Mouse (Mus musculus) liver, embryonic 12.5 days (tissue): Measurements from ENCODE around the gene Igsf6. TPM values are rescaled to one million over a fixed set of nuclear protein-coding genes. Genes with fewer than 3 reads are reported as not detected.
"Not testable (repeated sequence)": the region's sequence is repeated elsewhere in the genome, so short reads cannot be mapped to it uniquely, and the experiment has no call there.

ENCODE experiments used
- ATAC-seq: fragments of 200-750 bp; cut with Nextera tagmentation; 2 replicates; pipeline ENCODE4 v1.8.0; 2017; ENCODE audit warnings: moderate number of reproducible peaks, mild to moderate bottlenecking, moderate library complexity
- H3K27ac ChIP-seq: fragments of 300-500 bp; sonication (generic); 2 replicates; pipeline ENCODE4 v1.5.1; 2016; ENCODE audit warnings: mild to moderate bottlenecking
- H3K27me3 ChIP-seq: fragments of 300-500 bp; sonication (generic); replicated peaks from 2 replicates; pipeline ENCODE4 v1.6.1; 2016; ENCODE audit warnings: mild to moderate bottlenecking, moderate library complexity
- H3K36me3 ChIP-seq: fragments of 300-500 bp; sonication (generic); 2 replicates; pipeline ENCODE4 v1.6.1; 2016; ENCODE audit warnings: mild to moderate bottlenecking, moderate library complexity
- H3K4me1 ChIP-seq: fragments of 300-500 bp; sonication (generic); 2 replicates; pipeline ENCODE4 v1.6.1; 2016
- H3K4me2 ChIP-seq: fragments of 300-500 bp; sonication (generic); 2 replicates; pipeline ENCODE4 v1.6.1; 2016; ENCODE audit warnings: mild to moderate bottlenecking, moderate library complexity
- H3K4me3 ChIP-seq: fragments of 300-500 bp; sonication (generic); 2 replicates; pipeline ENCODE4 v1.5.1; 2016; ENCODE audit warnings: mild to moderate bottlenecking, moderate library complexity
- H3K9ac ChIP-seq: fragments of 300-500 bp; sonication (generic); 2 replicates; pipeline ENCODE4 v1.6.1; 2016; ENCODE audit warnings: mild to moderate bottlenecking, moderate library complexity
- H3K9me3 ChIP-seq: fragments of 300-500 bp; sonication (generic); replicated peaks from 2 replicates; pipeline ENCODE4 v1.6.1; 2016; ENCODE audit warnings: mild to moderate bottlenecking, moderate library complexity
- WGBS: fragments of 180-500 bp; shearing (Covaris S2); methylation state at CpG from one replicate; pipeline ENCODE4 v1.1.7; 2016; ENCODE audit not compliant: insufficient replicate concordance; 5-methylcytosine and 5-hydroxymethylcytosine counted together
- polyA plus RNA-seq: library from polyadenylated mRNA; unstranded; fragments of >200 nt; fragmentation: Nextera tagmentation; extraction: Ambion mirVana; gene quantifications from 2 replicates; pipeline ENCODE4 v1.2.1, GENCODE M21; 2016

Igsf6 gene
- polyA plus RNA-seq, 1 experiment from 2014 or later, result 6.6 TPM

GRCm38 (mm10) chr7:121047624-121048023 is 26.7 kb downstream of the Igsf6 start:
- Histone ChIP-seq H3K4me2 (no peak overlapping the region), H3K4me3 (no peak overlapping the region), H3K27ac (no peak overlapping the region), H3K27me3 (no peaks in the 10 kb centered on the region), H3K4me1 (peaks cover 8% of the 10 kb centered on the region; the same call in 1 of the 2 replicates), H3K9me3 (no peaks in the 10 kb centered on the region), H3K9ac (no peak overlapping the region), H3K36me3 (peaks cover 32% of the 10 kb centered on the region)
- WGBS, result 78% methylated on average over 2 of the region's 2 CpGs
- ATAC-seq, result no peak

- WGBS, result 78% methylated on average over 6 of the region's 6 CpGs
- ATAC-seq, result no peak
- H3K9me3 ChIP-seq, result no peaks in the 10 kb centered on the region
Measured at GRCm38 (mm10) chr7:121045671-121046453, 28.5 kb downstream of the Igsf6 start.

GRCm38 (mm10) chr7:121044251-121044650 is 30.1 kb downstream of the Igsf6 start:
- Histone ChIP-seq H3K27ac (no peak overlapping the region), H3K9ac (no peak overlapping the region), H3K36me3 (peaks cover 6% of the 10 kb centered on the region), H3K4me1 (peaks cover 22% of the 10 kb centered on the region), H3K9me3 (no peaks in the 10 kb centered on the region), H3K4me3 (no peak overlapping the region), H3K27me3 (no peaks in the 10 kb centered on the region), H3K4me2 (no peak overlapping the region)
- whole genome bisulfite sequencing, result 37% methylated on average over 1 of the region's 1 CpGs
- no peak for ATAC-seq

More at GRCm38 (mm10) chr7:121045671-121046453, 28.5 kb downstream of the Igsf6 start:
- no peak overlapping the region for H3K9ac ChIP-seq
- no peak overlapping the region for H3K4me3 ChIP-seq
- peaks cover 14% of the 10 kb centered on the region for H3K4me1 ChIP-seq
- H3K4me2 ChIP-seq, result no peak overlapping the region
- H3K27me3 ChIP-seq, result no peaks in the 10 kb centered on the region
- H3K36me3 ChIP-seq, result peaks cover 17% of the 10 kb centered on the region
- no peak overlapping the region for H3K27ac ChIP-seq

- no peak overlapping the region for H3K4me3 ChIP-seq
- WGBS, result 71% methylated on average over 1 of the region's 1 CpGs
- H3K9ac ChIP-seq, result no peak overlapping the region
- H3K9me3 ChIP-seq, result no peaks in the 10 kb centered on the region
- H3K27me3 ChIP-seq, result no peaks in the 10 kb centered on the region
- ATAC-seq, result no peak
- H3K27ac ChIP-seq, result no peak overlapping the region
- peaks cover 4% of the 10 kb centered on the region for H3K36me3 ChIP-seq
- H3K4me2 ChIP-seq, result no peak overlapping the region
- H3K4me1 ChIP-seq, result peaks cover 24% of the 10 kb centered on the region
Measured at GRCm38 (mm10) chr7:121043510-121043909, 30.9 kb downstream of the Igsf6 start.

- no peaks in the 10 kb centered on the region for H3K36me3 ChIP-seq
- H3K27me3 ChIP-seq, result no peaks in the 10 kb centered on the region
- peaks cover 25% of the 10 kb centered on the region for H3K4me1 ChIP-seq
- H3K9ac ChIP-seq, result no peak overlapping the region
- no peak overlapping the region for H3K4me2 ChIP-seq
- no peak overlapping the region for H3K4me3 ChIP-seq
- H3K27ac ChIP-seq, result no peak overlapping the region
- no peak for ATAC-seq
- WGBS, result 86% methylated on average over 3 of the region's 3 CpGs
- H3K9me3 ChIP-seq, result no peaks in the 10 kb centered on the region
Measured at GRCm38 (mm10) chr7:121043004-121043403, 31.4 kb downstream of the Igsf6 start.

- H3K4me1 ChIP-seq, result peaks cover 34% of the 10 kb centered on the region
- no peak overlapping the region for H3K27ac ChIP-seq
- no peaks in the 10 kb centered on the region for H3K9me3 ChIP-seq
- no peaks in the 10 kb centered on the region for H3K27me3 ChIP-seq
- H3K9ac ChIP-seq, result no peak overlapping the region
- H3K4me3 ChIP-seq, result no peak overlapping the region
- WGBS, result 70% methylated on average over 1 of the region's 1 CpGs
- no peak for ATAC-seq
- H3K36me3 ChIP-seq, result no peaks in the 10 kb centered on the region
- no peak overlapping the region for H3K4me2 ChIP-seq
Measured at GRCm38 (mm10) chr7:121041989-121042388, 32.4 kb downstream of the Igsf6 start.

- Histone ChIP-seq H3K27ac (no peak overlapping the region), H3K27me3 (no peaks in the 10 kb centered on the region), H3K4me1 (peaks cover 44% of the 10 kb centered on the region), H3K36me3 (no peaks in the 10 kb centered on the region), H3K9ac (no peak overlapping the region), H3K4me3 (no peak overlapping the region), H3K4me2 (no peak overlapping the region), H3K9me3 (no peaks in the 10 kb centered on the region)
- ATAC-seq, result no peak
- WGBS, result 62% methylated on average over 4 of the region's 4 CpGs
Measured at GRCm38 (mm10) chr7:121040595-121040994, 33.8 kb downstream of the Igsf6 start.

- peaks cover 18% of the 10 kb centered on the region; the same call in 1 of the 2 replicates for H3K27me3 ChIP-seq
- peak overlapping the region; percentile 90 for H3K27ac ChIP-seq
- peak overlapping the region; percentile 97 for H3K9ac ChIP-seq
- H3K4me1 ChIP-seq, result peaks cover 36% of the 10 kb centered on the region
- WGBS, result under 1% methylated on average over 24 of the region's 24 CpGs
- no peaks in the 10 kb centered on the region for H3K9me3 ChIP-seq
- peak overlapping the region; percentile 97 for H3K4me3 ChIP-seq
- H3K36me3 ChIP-seq, result no peaks in the 10 kb centered on the region
- peak; percentile 32 for ATAC-seq
- peak overlapping the region; percentile 90 for H3K4me2 ChIP-seq
Measured at GRCm38 (mm10) chr7:121035161-121035721, 39.1 kb downstream of the Igsf6 start.

- H3K4me2 ChIP-seq, result peak overlapping the region; percentile 90
- H3K4me1 ChIP-seq, result peaks cover 34% of the 10 kb centered on the region
- peaks cover 19% of the 10 kb centered on the region; the same call in 1 of the 2 replicates for H3K27me3 ChIP-seq
- peak overlapping the region; percentile 97 for H3K4me3 ChIP-seq
- H3K36me3 ChIP-seq, result no peaks in the 10 kb centered on the region
- peak; percentile 81 for ATAC-seq
- 0% methylated on average over 45 of the region's 63 CpGs for WGBS
- peak overlapping the region; percentile 97 for H3K9ac ChIP-seq
- H3K27ac ChIP-seq, result peak overlapping the region; percentile 90
- H3K9me3 ChIP-seq, result no peaks in the 10 kb centered on the region
Measured at GRCm38 (mm10) chr7:121034701-121035141, 39.7 kb downstream of the Igsf6 start.

- H3K36me3 ChIP-seq, result no peaks in the 10 kb centered on the region
- H3K4me2 ChIP-seq, result peak within 1 kb of the TSS; percentile 90
- peak within 1 kb of the TSS; percentile 90 for H3K27ac ChIP-seq
- peak within 1 kb of the TSS; percentile 97 for H3K4me3 ChIP-seq
- peaks cover 34% of the 10 kb centered on the region for H3K4me1 ChIP-seq
- no peaks in the 10 kb centered on the region for H3K9me3 ChIP-seq
- peak; percentile 95 for ATAC-seq
- peaks cover 19% of the 10 kb centered on the region; the same call in 1 of the 2 replicates for H3K27me3 ChIP-seq
- WGBS, result 3% methylated on average over 43 of the region's 43 CpGs
- peak within 1 kb of the TSS; percentile 97 for H3K9ac ChIP-seq
Measured at GRCm38 (mm10) chr7:121033856-121034652, 40.3 kb downstream of the Igsf6 start, which contains the start of gene Mettl9. Gene Mettl9, plus strand, starts transcription at chr7:121034445.

- peaks cover 29% of the 10 kb centered on the region; the same call in 1 of the 2 replicates for H3K27me3 ChIP-seq
- H3K4me1 ChIP-seq, result peaks cover 16% of the 10 kb centered on the region
- H3K4me2 ChIP-seq, H3K4me3 ChIP-seq, H3K9ac ChIP-seq, H3K27ac ChIP-seq, ATAC-seq, H3K36me3 ChIP-seq, H3K9me3 ChIP-seq: not testable (repeated sequence)
Measured at GRCm38 (mm10) chr7:121029947-121030346, 44.4 kb downstream of the Igsf6 start.
